Mouse (Mus musculus): ENCODE measurements around the gene Foxp1.

DNA sequence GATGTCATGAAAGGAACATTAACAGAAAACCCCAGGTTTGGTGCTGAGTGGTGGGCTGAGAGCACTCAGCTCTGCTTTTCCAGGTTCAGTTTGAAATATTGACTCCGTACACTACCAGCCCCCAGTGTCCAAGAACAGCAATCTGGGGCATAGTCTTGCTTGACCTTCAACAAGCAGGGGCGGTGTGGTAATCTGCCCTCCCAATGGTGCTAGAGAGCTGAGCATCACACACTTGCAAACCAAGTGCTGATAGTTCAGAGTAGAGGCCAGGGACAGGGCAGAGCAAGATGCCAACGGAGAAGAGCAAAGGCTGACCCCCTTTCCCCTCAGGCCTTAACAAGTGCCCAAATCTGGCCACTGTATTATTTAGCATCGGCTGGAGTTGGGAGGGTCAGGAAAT lies 575.8 kb downstream of the Foxp1 start:
- TF ChIP-seq CTCF (IDR thresholded peaks at IDR 0.05; ENCODE audit: control insufficient read depth, insufficient read depth, low read length) (no peak), POLR2A (IDR thresholded peaks at IDR 0.05; ENCODE audit: borderline replicate concordance, control insufficient read depth, low read depth, low read length) (no peak)

Measured in bone marrow, adult 2 months (tissue).